In genomic region chr6:23249053-23249401, GRCm38 (mm10) we compare ENCODE assay signal across 9 mouse cellular contexts. TPM values are rescaled to one million over a fixed set of nuclear protein-coding genes. Genes with fewer than 3 reads are reported as not detected.
DNase-seq lines count a peak whose midpoint lies in the region; ATAC-seq and TF ChIP-seq lines count a peak whose summit lies in the region.
"Had no signal": no experiment of that assay in that cellular context is flagged by ENCODE, and none has a peak within 500 bp of the region (broad histone marks: within the 10 kb centered on the region; RNA-seq: fewer than 3 reads in every experiment).

No protein-coding gene starts in this region.

- peak overlapping the region; percentile 80 for H3K4me2 ChIP-seq in lung, embryonic 16.5 days (ENCODE audit: low read depth, low read length)
- peak overlapping the region; percentile 68 for H3K4me2 ChIP-seq in forebrain, embryonic 14.5 days (ENCODE audit: low read length)
- peak overlapping the region; percentile 52 for H3K4me2 ChIP-seq in liver, embryonic 12.5 days
- peak overlapping the region; percentile 47 for H3K4me2 ChIP-seq in stomach, postnatal 0 days (replicated peaks; ENCODE audit: low read depth)

- no peak for ATAC-seq in lung, embryonic 16.5 days (ENCODE audit: low read depth)
- ATAC-seq in forebrain, embryonic 14.5 days: 0 out of 2 replicates have a peak, but pooled peaks have one; percentile 27
- ATAC-seq in liver, embryonic 12.5 days: no peak
- no peak for ATAC-seq in stomach, postnatal 0 days (ENCODE audit: low FRiP score, low TSS enrichment)

- DNase-seq in lung, adult 2 months: no peak
- peak; percentile 56 for DNase-seq in forebrain, embryonic 14.5 days (ENCODE audit: low spot score)
- no peak for DNase-seq in stomach, postnatal 0 days (ENCODE audit: low spot score)
- DNase-seq in spleen, postnatal 10 days (ENCODE audit: low spot score in 2 of 2): no peak
- DNase-seq in right cerebral cortex, postnatal 14 days: no peak
- DNase-seq: spleen, adult 18-20 months had no signal

- no peak for TF ChIP-seq EP300 in stomach, postnatal 0 days (optimal IDR thresholded peaks at IDR 0.05)

- TF ChIP-seq CTCF in lung, adult 2 months (IDR thresholded peaks at IDR 0.05; ENCODE audit: insufficient read depth, low read length): no peak
- TF ChIP-seq CTCF in stomach, postnatal 0 days (IDR thresholded peaks at IDR 0.05; ENCODE audit: low read depth): no peak

- peak overlapping the region; percentile 50 for H3K4me3 ChIP-seq in lung, embryonic 16.5 days (ENCODE audit: low read length)
- no peak overlapping the region for H3K4me3 ChIP-seq in lung, adult 2 months (replicated peaks; ENCODE audit: extremely low read depth, low read depth, low read length)
- H3K4me3 ChIP-seq in forebrain, embryonic 14.5 days (ENCODE audit: low read depth, low read length): peak overlapping the region; percentile 38
- peak overlapping the region; percentile 29 for H3K4me3 ChIP-seq in liver, embryonic 12.5 days
- peak overlapping the region; percentile 30; the same call in 1 of the 2 replicates for H3K4me3 ChIP-seq in stomach, postnatal 0 days (ENCODE audit: low read depth, low read length)

- no peaks in the 10 kb centered on the region for H3K9me3 ChIP-seq in lung, embryonic 16.5 days (ENCODE audit: control insufficient read depth, low read length)
- no peaks in the 10 kb centered on the region for H3K9me3 ChIP-seq in forebrain, embryonic 14.5 days (replicated peaks; ENCODE audit: control insufficient read depth, low read length)
- H3K9me3 ChIP-seq in liver, embryonic 12.5 days (replicated peaks): no peaks in the 10 kb centered on the region
- no peaks in the 10 kb centered on the region for H3K9me3 ChIP-seq in stomach, postnatal 0 days (ENCODE audit: control insufficient read depth, low read length)

- H3K9ac ChIP-seq in lung, embryonic 16.5 days (ENCODE audit: low read length): no peak overlapping the region
- H3K9ac ChIP-seq in forebrain, embryonic 14.5 days (ENCODE audit: low read length): peak overlapping the region; percentile 58
- no peak overlapping the region for H3K9ac ChIP-seq in liver, embryonic 12.5 days
- no peak overlapping the region for H3K9ac ChIP-seq in stomach, postnatal 0 days (ENCODE audit: low read length)

- TF ChIP-seq POLR2A in lung, adult 2 months (IDR thresholded peaks at IDR 0.05; ENCODE audit: borderline replicate concordance, extremely low read depth, low read depth, low read length): no peak

- peaks cover 86% of the 10 kb centered on the region for H3K27me3 ChIP-seq in lung, embryonic 16.5 days (ENCODE audit: control insufficient read depth, insufficient read depth, low read depth, low read length)
- peaks cover 63% of the 10 kb centered on the region for H3K27me3 ChIP-seq in forebrain, embryonic 14.5 days (replicated peaks; ENCODE audit: control insufficient read depth, insufficient read depth, low read length)
- peaks cover 93% of the 10 kb centered on the region for H3K27me3 ChIP-seq in liver, embryonic 12.5 days (replicated peaks)
- peaks cover 35% of the 10 kb centered on the region for H3K27me3 ChIP-seq in stomach, postnatal 0 days (ENCODE audit: control insufficient read depth, insufficient read depth, low read length)

- H3K36me3 ChIP-seq in lung, embryonic 16.5 days (ENCODE audit: control insufficient read depth, insufficient read depth, low read length): no peaks in the 10 kb centered on the region
- H3K36me3 ChIP-seq in forebrain, embryonic 14.5 days (ENCODE audit: control insufficient read depth, insufficient read depth, low read length): no peaks in the 10 kb centered on the region
- H3K36me3 ChIP-seq in liver, embryonic 12.5 days: no peaks in the 10 kb centered on the region
- H3K36me3 ChIP-seq in stomach, postnatal 0 days (ENCODE audit: control insufficient read depth, insufficient read depth, low read length): no peaks in the 10 kb centered on the region

- peaks cover 7% of the 10 kb centered on the region; the same call in 1 of the 2 replicates for H3K4me1 ChIP-seq in lung, embryonic 16.5 days (replicated peaks; ENCODE audit: control insufficient read depth, insufficient read depth, low read length)
- H3K4me1 ChIP-seq in lung, adult 2 months (ENCODE audit: control insufficient read depth, insufficient read depth, low read length): no peaks in the 10 kb centered on the region
- H3K4me1 ChIP-seq in forebrain, embryonic 14.5 days (ENCODE audit: control insufficient read depth, insufficient read depth, low read length): peaks cover 10% of the 10 kb centered on the region
- peaks cover 4% of the 10 kb centered on the region; the same call in 1 of the 2 replicates for H3K4me1 ChIP-seq in liver, embryonic 12.5 days
- H3K4me1 ChIP-seq in stomach, postnatal 0 days (replicated peaks; ENCODE audit: control insufficient read depth, insufficient read depth): no peaks in the 10 kb centered on the region

- no peak overlapping the region for H3K27ac ChIP-seq in lung, embryonic 16.5 days (ENCODE audit: low read length)
- H3K27ac ChIP-seq in forebrain, embryonic 14.5 days (ENCODE audit: low read depth, low read length): peak overlapping the region; percentile 58
- no peak overlapping the region for H3K27ac ChIP-seq in liver, embryonic 12.5 days
- H3K27ac ChIP-seq in stomach, postnatal 0 days (replicated peaks): no peak overlapping the region
- H3K27ac ChIP-seq: macrophage had no signal

- WGBS in lung, embryonic 16.5 days: under 1% methylated on average over 22 of the region's 24 CpGs
- 3% methylated on average over 24 of the region's 24 CpGs for WGBS in lung, adult 2 months
- WGBS in forebrain, embryonic 14.5 days: under 1% methylated on average over 24 of the region's 24 CpGs
- WGBS in liver, embryonic 12.5 days (ENCODE audit: insufficient replicate concordance): 3% methylated on average over 24 of the region's 24 CpGs
- 2% methylated on average over 24 of the region's 24 CpGs for WGBS in stomach, postnatal 0 days

RNA-seq across cellular contexts. Expression of gene Fezf1, which starts 0.9 kb away (rescaled TPM):
- polyA plus RNA-seq in lung, embryonic 16.5 days (2015; fragmentation: Nextera tagmentation; extraction: Ambion mirVana): not detected in 2 replicates
- 0.08 TPM in 2 replicates for polyA plus RNA-seq in lung, adult 2 months (2012; rRNA removed)
- polyA plus RNA-seq in forebrain, embryonic 14.5 days (2014; fragmentation: Nextera tagmentation; extraction: Ambion mirVana): 11.2 and 12.0 TPM in 2 replicates
- not detected in 2 replicates for polyA plus RNA-seq in liver, embryonic 12.5 days (2016; fragmentation: Nextera tagmentation; extraction: Ambion mirVana)
- not detected in 2 replicates for polyA plus RNA-seq in stomach, postnatal 0 days (2015; fragmentation: Nextera tagmentation; extraction: Ambion mirVana)
- polyA plus RNA-seq: macrophage had no signal

Comparison
In these comparisons a context has a peak if more than half of its experiments do, and no peak if none do; other contexts are left out.
1. RNA of gene Fezf1, which starts 0.9 kb away (polyA plus RNA-seq): 11.2 to 12.0 TPM in forebrain, embryonic 14.5 days; 0.08 TPM in lung, adult 2 months, not detected in lung, embryonic 16.5 days, not detected in liver, embryonic 12.5 days and not detected in stomach, postnatal 0 days; every median in the first group is over 10 times any median in the second.
2. Peak in every context shown above with its lines, with median percentiles within 50 percentile points of each other: H3K4me2 ChIP-seq.